Mouse (Mus musculus) thymus, adult 2 months (tissue): ENCODE results near the gene Sall4. TPM values are rescaled to one million over a fixed set of nuclear protein-coding genes. Genes with fewer than 3 reads are reported as not detected.

Experiments used
- DNase-seq: peaks from one replicate; pipeline ENCODE4 v3.0.0; 2021
- H3K27ac ChIP-seq: fragments of 200-500 bp; 2 replicates; pipeline ENCODE4 v1.5.1; 2012; ENCODE audit warnings: low read length, control low read depth; ENCODE audit not compliant: control insufficient read depth, insufficient read depth
- H3K27me3 ChIP-seq: fragments of 200-500 bp; 2 replicates; pipeline ENCODE4 v1.6.1; 2012; ENCODE audit warnings: mild to moderate bottlenecking, low read length, moderate library complexity, mixed read lengths; ENCODE audit not compliant: control insufficient read depth, insufficient read depth
- H3K36me3 ChIP-seq: fragments of 200-500 bp; 2 replicates; pipeline ENCODE4 v1.6.1; 2012; ENCODE audit warnings: mild to moderate bottlenecking, low read length, moderate library complexity; ENCODE audit not compliant: control insufficient read depth, insufficient read depth
- H3K4me1 ChIP-seq: fragments of 200-500 bp; replicated peaks from 2 replicates; pipeline ENCODE4 v1.6.1; 2012; ENCODE audit warnings: low read length; ENCODE audit not compliant: control insufficient read depth, insufficient read depth
- H3K4me3 ChIP-seq: fragments of 200-500 bp; 2 replicates; pipeline ENCODE4 v1.5.1; 2012; ENCODE audit warnings: mild to moderate bottlenecking, low read length, control low read depth, moderate library complexity; ENCODE audit not compliant: control insufficient read depth, insufficient read depth
- CTCF ChIP-seq: fragments of 200-500 bp; IDR thresholded peaks from 2 replicates; pipeline ENCODE4 v1.5.1; 2012; ENCODE audit warnings: mild to moderate bottlenecking, control low read depth, low read length, moderate library complexity, borderline replicate concordance; ENCODE audit not compliant: control insufficient read depth, poor library complexity, insufficient read depth; ENCODE audit errors: extremely low read depth
- POLR2A ChIP-seq: fragments of 200-500 bp; IDR thresholded peaks from 2 replicates; pipeline ENCODE4 v1.6.1; 2012; ENCODE audit warnings: mild to moderate bottlenecking, low read length, control low read depth, moderate library complexity; ENCODE audit not compliant: control insufficient read depth, poor library complexity, insufficient read depth; ENCODE audit errors: extremely low read depth
- WGBS: fragments of 180-500 bp; shearing (Covaris S2); methylation state at CpG from one replicate; pipeline ENCODE4 v1.1.7; 2018; 5-methylcytosine and 5-hydroxymethylcytosine counted together
- polyA plus RNA-seq: library from polyadenylated mRNA; depleted of rRNA; stranded (reverse); fragments of >200 nt; gene quantifications from 2 replicates; pipeline ENCODE4 v1.2.3, GENCODE M21; 2012

Gene Sall4
- polyA plus RNA-seq, 1 experiment = 0.04 TPM

- TF ChIP-seq POLR2A = no peak
- TF ChIP-seq CTCF = no peak
- no peaks in the 10 kb centered on the region for H3K4me1 ChIP-seq
- 4% methylated on average over 52 of the region's 52 CpGs for WGBS
- DNase-seq = no peak
- peaks cover 16% of the 10 kb centered on the region for H3K27me3 ChIP-seq
- H3K36me3 ChIP-seq = no peaks in the 10 kb centered on the region
- no peak overlapping the region for H3K27ac ChIP-seq
- no peak overlapping the region for H3K4me3 ChIP-seq
These were observed 993 bp downstream of the Sall4 start for GRCm38 (mm10) chr2:168766538-168767361.

GRCm38 (mm10) chr2:168765696-168766537 is 1.8 kb downstream of the Sall4 start:
- H3K27me3 ChIP-seq = peaks cover 16% of the 10 kb centered on the region
- 4% methylated on average over 65 of the region's 65 CpGs for WGBS
- H3K4me1 ChIP-seq = no peaks in the 10 kb centered on the region
- TF ChIP-seq CTCF (no peak), POLR2A (no peak)
- H3K27ac ChIP-seq = no peak overlapping the region
- no peak overlapping the region for H3K4me3 ChIP-seq
- DNase-seq = no peak
- H3K36me3 ChIP-seq = no peaks in the 10 kb centered on the region

- Histone ChIP-seq H3K4me3 (no peak overlapping the region), H3K36me3 (no peaks in the 10 kb centered on the region), H3K4me1 (no peaks in the 10 kb centered on the region), H3K27ac (no peak overlapping the region), H3K27me3 (peaks cover 16% of the 10 kb centered on the region)
- WGBS = 5% methylated on average over 32 of the region's 32 CpGs
- DNase-seq = peak; percentile 55
- TF ChIP-seq CTCF = no peak
- no peak for TF ChIP-seq POLR2A
These were observed 2.6 kb downstream of the Sall4 start for GRCm38 (mm10) chr2:168765065-168765681.

- Histone ChIP-seq H3K4me3 (no peak overlapping the region), H3K36me3 (no peaks in the 10 kb centered on the region), H3K27me3 (peaks cover 16% of the 10 kb centered on the region), H3K27ac (no peak overlapping the region), H3K4me1 (no peaks in the 10 kb centered on the region)
- DNase-seq = no peak
- WGBS = 39% methylated on average over 9 of the region's 9 CpGs
- TF ChIP-seq CTCF (no peak), POLR2A (no peak)
These were observed 3.3 kb downstream of the Sall4 start for GRCm38 (mm10) chr2:168764460-168764867.

- 31% methylated on average over 7 of the region's 7 CpGs for WGBS
- H3K36me3 ChIP-seq = no peaks in the 10 kb centered on the region
- DNase-seq = no peak
- H3K27me3 ChIP-seq = peaks cover 16% of the 10 kb centered on the region
- no peak overlapping the region for H3K27ac ChIP-seq
- no peak overlapping the region for H3K4me3 ChIP-seq
- TF ChIP-seq POLR2A (no peak), CTCF (no peak)
- H3K4me1 ChIP-seq = no peaks in the 10 kb centered on the region
These were observed 4.0 kb downstream of the Sall4 start for GRCm38 (mm10) chr2:168763785-168764184.

- no peak for DNase-seq
- no peak overlapping the region for H3K4me3 ChIP-seq
- no peaks in the 10 kb centered on the region for H3K4me1 ChIP-seq
- TF ChIP-seq POLR2A = no peak
- TF ChIP-seq CTCF = no peak
- WGBS = 14% methylated on average over 12 of the region's 12 CpGs
- no peaks in the 10 kb centered on the region for H3K36me3 ChIP-seq
- no peak overlapping the region for H3K27ac ChIP-seq
- H3K27me3 ChIP-seq = peaks cover 13% of the 10 kb centered on the region
These were observed 5.3 kb downstream of the Sall4 start for GRCm38 (mm10) chr2:168762411-168762815.
